Mouse (Mus musculus) right cerebral cortex, postnatal 36 days (tissue): ENCODE results near the gene Pde10a.

Experiments used
- DNase-seq, 2 experiments: peaks; one replicate each; pipeline ENCODE4 v3.0.0; 2022; ENCODE audit warnings: low spot score in 2 of 2, mixed read lengths in 1 of 2

Gene Pde10a

DNA sequence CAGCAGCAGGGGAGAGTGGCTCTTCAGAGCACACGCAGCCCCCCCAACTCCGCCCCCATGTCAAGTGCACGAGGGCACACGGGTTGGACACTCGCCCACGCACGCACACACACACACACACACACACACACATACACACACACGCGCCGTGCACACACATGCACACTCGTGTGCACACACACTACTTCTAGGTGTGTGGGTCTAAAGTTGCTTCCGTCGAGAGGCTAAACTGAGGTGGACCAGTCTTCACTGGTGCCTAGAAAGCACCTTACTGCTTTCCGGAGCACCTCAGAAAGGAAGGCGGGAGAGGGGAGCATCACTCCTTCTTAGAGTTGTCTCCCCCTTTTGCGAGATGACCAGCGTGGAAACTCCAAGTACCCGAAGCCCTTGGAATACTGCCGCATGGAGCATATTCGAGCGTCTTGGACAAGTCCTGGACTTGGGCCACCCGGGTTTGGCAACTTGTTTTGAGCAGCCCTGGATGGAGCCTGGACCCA, at the start of gene Pde10a:
Pde10a (plus strand) TSS at position 148 of the 497 bp plus-strand sequence.
- no peak for DNase-seq

GRCm38 (mm10) chr17:8478554-8478953, 46.6 kb upstream of the Pde10a start:
- no peak for DNase-seq

GRCm38 (mm10) chr17:8479493-8480128, 45.6 kb upstream of the Pde10a start:
- no peak for DNase-seq

DNA sequence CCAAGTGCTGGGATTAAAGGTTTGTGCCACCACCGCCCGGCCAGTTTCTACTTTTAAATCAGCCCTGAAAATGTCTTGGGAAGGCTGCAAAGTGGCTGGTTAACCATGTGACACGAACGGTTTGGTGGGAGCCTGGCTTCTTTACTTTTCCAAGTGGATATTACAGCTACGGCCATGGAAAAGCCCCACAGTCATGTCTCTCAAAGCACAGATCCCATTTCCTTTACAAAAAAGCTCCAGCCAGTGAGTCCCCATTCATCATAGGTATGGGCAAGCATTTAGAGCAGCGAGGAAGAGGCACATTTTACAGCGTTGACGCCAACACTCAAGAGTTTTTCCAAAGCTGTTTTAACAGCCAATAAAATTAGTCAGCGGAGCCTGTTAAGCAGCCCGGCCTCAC, 43.4 kb upstream of the Pde10a start:
- no peak for DNase-seq

DNA sequence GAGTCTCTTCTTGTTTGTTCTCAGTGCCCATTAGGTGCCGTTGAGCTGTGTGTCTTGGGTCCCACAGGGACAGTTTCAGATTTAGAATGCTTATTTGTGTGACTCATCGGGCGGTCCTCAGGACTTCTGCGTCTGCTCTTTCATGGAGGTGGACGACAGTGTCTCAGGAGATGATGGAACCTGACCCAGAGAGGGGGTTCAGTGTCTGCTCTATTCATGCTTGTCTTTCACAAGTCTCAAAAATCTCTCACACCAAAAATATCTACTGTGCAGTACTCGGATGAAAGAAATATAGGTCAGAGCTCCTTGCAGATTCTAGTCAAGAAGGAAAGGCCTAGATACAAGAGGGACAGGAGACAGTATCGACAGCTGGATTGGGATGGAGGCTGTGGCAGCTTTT, 42.3 kb upstream of the Pde10a start:
- no peak for DNase-seq

DNA sequence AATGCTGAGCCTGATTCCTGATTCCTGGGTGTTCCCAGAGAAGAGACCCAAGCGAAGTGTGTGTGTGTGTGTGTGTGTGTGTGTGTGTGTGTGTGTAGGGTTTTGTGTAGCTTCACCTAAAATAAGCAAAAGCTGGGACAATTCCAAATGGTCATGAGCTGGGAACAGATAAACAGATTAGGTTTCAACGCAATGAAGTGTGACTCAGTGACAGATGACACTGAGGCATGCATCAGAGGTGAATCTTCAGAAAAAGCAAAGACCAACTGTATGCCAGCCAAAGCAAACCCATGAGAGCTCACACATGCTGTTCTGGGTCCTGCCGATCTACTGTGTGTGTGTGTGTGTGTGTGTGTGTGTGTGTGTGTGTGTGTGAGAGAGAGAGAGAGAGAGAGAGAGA, 40.9 kb upstream of the Pde10a start:
- no peak for DNase-seq

DNA sequence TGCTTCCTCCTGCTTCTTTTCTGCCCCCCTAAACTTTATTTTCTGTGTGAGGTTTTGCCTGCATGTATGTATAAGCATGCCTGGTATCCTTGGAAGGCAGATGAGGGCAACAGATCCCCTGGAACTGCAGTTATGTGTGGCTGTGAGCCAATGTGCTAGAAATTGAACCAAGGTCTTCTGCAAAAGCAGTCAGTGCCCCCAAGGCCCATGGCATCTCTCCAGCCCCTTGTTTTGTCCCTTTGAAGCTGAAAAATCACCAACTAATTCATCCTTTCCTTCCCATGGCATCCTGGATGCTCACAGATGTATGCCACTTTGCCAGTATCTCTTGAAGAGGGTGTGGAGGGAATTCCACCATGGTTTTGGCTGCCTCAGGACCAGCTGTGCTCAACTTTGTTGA, 40.0 kb upstream of the Pde10a start:
- DNase-seq = no peak

DNA sequence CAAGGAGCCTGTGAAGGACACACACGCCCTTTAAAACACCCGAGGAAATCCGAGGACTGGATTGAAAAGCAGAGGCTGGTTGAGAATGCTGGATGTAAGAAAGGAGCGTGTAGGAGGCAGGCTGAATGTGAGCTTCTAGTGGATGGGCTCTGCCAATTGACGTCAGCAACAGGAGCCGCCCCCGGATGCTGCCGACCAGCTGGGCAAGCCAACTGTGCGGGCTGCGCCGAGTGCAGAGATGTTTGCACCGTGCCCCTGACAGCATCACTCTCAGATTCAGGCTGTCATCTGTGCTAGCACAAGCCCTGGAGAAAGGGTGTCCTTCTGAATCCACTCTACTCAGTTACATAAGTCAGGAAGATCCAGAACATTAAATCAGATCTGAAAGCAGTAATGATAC, 37.3 kb upstream of the Pde10a start:
- DNase-seq = peak; percentile 96 to 98

DNA sequence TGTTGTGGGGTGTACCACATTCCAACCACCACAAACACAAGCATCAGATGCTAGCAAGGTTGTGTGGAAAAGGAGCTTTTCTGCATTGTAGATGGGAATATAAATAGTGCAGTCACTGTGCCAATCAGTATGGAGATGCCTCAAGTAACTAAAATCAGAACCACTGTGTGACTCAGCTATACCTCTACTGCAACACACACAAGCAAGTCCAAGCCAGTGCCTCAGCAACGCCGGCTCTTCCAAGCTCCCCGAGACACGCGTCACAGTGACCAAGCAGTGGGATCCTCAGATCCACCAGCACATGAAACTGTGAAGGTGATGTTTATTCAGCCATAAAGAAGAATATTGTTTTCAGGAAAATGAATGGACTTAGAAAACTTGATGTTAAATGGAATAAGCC, 34.2 kb upstream of the Pde10a start:
- peak; percentile 45 to 69 for DNase-seq

GRCm38 (mm10) chr17:8493461-8493860, 31.7 kb upstream of the Pde10a start:
- DNase-seq = no peak

DNA sequence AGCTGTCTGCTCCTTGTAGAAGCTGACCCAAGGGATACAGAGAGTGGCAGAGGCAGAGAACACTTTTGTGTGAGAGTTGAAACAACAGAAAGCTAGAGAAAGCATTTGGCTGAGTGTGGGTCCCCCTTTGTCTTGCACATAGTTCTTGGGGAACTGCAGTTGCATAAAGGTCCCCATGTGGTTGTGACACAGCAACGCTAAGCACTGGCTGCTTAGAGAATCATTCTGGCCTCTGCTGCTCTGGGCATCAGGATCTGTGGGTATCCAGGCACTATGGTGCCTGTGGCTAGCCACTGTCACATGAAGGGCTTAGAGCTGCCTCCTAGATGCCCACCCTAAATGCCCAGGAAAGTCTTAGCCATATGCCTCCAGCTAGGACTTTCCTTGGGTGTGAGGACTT, 27.0 kb upstream of the Pde10a start:
- no peak for DNase-seq

DNA sequence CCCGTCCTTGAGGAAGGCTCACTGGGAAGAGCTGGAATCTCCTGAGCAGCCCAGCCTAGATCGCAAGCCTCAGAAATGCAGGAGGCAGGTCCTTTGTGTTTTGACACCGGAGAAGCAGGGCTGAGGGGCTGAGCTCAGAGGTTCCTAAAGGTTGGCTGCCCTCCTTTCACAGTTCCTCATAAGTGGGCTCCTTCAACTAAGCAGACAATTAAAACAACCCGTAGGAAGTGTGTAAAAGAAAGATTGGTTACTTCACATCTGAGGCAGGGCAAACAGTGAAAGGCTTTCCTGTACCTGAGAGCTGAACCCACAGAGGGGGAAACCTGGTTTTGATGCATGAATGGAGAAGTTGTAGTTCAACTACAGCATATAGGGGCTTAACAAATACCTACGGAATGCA, 26.5 kb upstream of the Pde10a start:
- DNase-seq = no peak

DNA sequence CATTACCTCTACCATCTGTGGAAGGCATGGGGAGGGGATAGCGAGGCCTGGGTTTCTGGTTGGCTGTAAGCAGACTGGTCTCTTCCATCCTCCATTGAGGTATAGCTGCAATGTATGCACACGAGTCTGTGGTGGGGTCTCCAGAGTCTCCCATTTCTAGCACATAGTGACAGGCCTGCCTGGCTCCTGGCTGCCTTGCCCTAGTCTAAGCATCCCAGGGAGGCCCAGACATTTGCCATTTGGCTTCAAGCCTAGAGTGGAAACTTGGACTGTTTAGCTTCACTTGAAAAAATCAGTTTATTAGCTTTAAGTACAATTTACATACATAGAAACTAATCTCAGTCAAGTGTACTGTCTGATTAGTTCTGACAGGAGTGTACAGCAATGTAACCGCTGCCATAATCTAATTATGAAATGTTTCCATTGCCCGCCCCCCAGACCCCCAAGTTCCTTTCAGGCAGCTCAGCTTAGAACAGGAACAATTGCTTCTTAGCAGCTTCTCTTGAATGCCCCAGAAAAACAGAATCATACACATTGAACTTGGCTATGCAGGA, 25.5 kb upstream of the Pde10a start:
- DNase-seq = no peak

DNA sequence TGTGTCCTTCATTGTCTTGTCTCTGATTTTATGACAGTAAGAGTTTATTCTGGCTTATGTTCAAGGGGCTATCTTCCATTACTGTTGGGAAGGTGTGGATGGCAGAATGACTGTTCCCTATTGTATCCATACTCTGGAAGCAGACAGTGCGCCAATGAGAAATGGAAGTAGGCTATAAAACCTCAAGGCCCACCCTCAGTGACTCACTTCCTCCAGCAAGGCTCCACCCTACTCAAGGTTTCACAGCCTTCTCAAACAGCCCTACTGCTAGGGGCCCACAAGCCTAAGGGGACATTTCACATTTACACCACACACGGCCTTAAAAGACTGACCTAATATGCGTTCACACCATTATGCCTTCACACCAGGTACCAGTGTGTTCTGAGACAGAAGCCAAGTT, 20.8 kb upstream of the Pde10a start:
- no peak for DNase-seq

DNA sequence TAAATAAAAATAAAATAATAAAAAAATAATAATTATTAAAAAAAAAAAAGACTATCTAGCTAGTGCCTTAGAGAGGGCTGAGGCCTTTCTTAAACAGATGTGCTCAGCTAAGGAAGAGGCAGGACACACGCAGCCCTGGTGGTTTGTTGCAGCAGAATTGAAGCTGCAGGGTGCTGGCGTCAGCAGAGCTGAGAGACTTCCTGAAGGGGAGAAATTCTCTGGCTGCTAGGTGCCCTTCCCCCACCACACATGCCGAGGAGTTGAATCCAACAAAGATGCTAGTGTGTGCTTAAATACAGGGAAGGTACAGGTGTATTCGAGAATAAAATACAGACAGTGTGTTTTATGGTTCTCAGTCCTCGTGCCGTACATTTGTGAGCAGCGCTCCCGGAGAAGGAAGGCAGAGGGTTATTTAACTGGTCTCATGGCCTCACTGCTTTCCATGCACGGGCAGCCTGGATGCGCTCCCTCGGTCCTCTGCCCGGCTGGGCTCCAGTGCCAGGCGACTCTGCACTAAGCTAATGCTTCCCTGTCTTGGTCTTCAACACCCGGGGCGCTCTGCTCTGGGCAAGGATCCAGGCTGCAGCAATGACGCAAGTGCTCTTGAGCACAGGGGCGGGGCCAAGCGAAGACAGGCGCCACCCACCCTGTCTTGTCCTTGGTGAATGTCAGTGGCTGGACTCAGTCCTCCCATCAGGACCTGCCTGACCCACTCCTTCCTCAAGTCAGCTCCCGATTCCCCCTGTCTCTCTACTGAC, 19.3 kb upstream of the Pde10a start:
- DNase-seq = peak; percentile 84 to 87

GRCm38 (mm10) chr17:8506726-8507125, 18.4 kb upstream of the Pde10a start:
- DNase-seq = peak in 1 of 2 experiments; percentile 13

- no peak for DNase-seq
Measured at GRCm38 (mm10) chr17:8507654-8508053, 17.5 kb upstream of the Pde10a start.

- DNase-seq = peak; percentile 72 to 73
Measured at GRCm38 (mm10) chr17:8508305-8509141, 16.6 kb upstream of the Pde10a start.

GRCm38 (mm10) chr17:8516006-8516405, 9.2 kb upstream of the Pde10a start:
- DNase-seq = peak; percentile 55 to 79

DNA sequence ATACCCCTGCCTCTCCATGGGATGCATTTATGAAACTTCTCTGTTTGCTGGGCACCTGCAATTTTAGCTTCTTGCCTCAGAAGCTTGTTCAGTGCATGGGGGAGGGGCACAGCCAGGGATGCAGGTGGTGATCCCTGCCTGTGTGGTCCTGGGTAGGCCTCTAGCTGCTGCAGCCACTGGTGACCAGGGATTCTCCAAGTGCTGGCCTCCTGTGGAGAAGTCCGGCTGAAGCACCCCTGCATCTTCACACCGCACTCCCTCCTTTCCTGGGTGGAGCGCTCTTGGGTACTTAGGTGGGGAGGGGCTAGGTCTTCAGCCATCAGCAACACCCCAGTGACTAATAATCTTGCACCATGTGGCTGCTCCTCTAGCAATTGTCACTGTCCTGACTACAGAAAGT, 1.2 kb upstream of the Pde10a start:
- DNase-seq = no peak

- peak; percentile 91 to 94 for DNase-seq
Measured at GRCm38 (mm10) chr17:8524387-8525165, 596 bp upstream of the Pde10a start.
